Mouse (Mus musculus) neutrophil, adult 5-6 weeks (primary cell): ENCODE results near the gene Gpr183. TPM values are rescaled to one million over a fixed set of nuclear protein-coding genes. Genes with fewer than 3 reads are reported as not detected.

Experiments
- ATAC-seq: fragments of 151-379, 151-347 bp; 2 replicates; pipeline ENCODE4 v1.8.0; 2017; ENCODE audit warnings: mild to moderate bottlenecking, moderate TSS enrichment; ENCODE audit not compliant: insufficient number of reproducible peaks, poor library complexity, low FRiP score, severe bottlenecking; ENCODE audit errors: extremely low read depth
- total RNA-seq: library from RNA; stranded (forward); fragments of 200-1000 nt; gene quantifications from 2 replicates; pipeline ENCODE4 v1.2.3, GENCODE M21; 2017

The Gpr183 gene
- 73.9 and 74.6 TPM in 2 replicates for total RNA-seq

DNA sequence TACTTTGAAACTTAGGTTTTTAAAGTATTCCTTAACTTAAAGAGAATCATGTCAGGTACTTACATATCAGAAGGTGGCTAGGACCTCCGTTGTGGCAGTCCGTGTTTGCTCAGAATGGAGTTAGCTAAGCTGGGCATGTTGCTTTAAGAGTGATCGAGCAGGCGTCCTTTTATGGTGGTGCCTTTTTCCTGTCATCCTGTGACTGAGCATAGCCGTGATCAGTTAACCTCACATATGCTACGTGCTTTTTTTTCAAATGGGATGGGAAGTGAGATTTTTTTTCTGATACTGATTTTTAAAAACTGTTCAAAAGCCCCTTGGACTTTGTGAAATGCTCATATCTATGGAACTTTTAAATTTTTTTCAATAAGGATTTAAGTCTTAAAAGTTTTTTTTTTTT is at the start of gene Gpr183:
Gpr183 (minus strand) TSS at position 206 of the 400 bp plus-strand sequence.
- ATAC-seq = peak; percentile 62

DNA sequence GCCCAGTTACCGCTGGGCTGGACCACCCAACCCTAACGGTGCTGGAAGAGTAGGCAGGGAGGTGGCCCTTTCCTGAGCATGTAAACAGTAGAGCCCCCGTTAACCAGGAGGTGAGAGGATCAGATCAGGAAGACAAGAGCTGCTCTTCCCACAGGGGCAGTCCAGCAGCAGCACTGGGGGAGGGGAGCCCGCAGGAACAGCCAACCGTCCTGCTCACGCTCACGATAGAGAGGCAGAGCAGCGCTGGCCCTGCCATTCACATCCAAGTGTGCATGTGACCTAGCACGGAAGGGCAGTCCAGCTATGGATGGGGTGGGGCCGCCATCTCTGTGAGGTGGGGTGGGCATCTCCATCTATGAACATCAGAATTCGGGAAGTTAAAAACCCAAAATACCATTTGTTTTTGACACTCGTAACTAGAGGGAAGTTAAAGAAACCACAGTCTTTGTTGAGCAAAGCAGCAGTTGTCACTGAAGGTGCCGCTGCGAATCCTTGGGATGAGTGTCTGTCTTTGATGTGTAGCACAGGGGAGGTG is 48.5 kb upstream of the Gpr183 start:
- peak; percentile 62 for ATAC-seq

DNA sequence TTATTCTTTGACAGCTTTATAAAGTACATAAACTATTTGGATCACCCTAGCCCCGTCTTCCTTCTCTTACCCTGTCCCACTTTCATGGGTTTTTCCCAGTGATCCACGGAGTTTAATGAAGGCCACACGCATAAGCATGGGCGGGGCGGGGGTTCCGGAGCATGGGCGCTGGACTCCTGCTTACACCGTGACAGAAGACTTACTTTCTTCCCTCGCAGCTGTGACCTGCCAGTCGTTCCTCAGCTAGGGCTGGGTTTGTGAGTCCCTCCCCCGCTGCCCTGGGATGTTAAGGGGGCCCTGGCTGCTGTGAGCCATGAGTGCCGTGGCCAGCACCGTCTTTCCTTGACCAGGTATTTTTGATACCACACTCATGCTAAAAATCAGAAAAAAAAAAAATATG is 47.8 kb upstream of the Gpr183 start:
- no peak for ATAC-seq

DNA sequence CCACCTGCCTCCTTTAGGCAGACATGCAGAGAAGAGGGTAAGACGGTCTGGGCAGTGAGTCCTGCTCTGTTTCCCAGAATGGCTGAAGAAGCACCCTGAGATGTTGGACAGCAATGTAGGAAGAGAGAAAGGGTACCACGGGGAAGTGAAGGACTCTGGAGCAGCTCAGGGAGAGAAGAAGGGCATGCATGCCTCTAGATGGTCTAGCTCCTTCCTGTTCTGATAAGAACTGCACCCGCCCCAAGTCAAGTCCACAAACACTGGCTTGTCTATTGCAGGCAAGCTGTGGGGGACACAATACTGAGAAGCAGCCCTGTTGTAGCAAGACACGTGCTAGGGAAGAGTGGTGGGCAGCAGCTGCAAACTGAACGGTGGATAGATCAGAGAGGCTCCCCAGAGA is 47.2 kb upstream of the Gpr183 start:
- ATAC-seq = no peak

DNA sequence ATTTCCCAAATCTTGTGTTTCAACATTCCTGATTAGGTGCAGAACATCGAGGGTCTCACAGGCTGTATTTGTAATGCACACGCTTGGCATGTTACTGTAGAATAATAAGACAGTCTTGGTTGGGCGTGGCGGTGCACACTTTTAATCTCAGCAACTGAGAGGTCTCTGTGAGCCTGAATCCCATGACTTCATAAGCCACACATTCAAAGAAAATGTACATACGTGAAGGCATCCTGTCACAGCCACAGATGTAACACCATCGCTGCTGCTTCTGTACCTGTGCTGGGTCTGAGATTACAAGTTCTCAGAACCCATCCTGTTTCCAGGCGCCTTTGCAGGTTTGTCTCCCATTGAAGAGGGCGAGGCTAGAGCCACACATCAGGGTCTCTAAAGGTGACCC is 46.8 kb upstream of the Gpr183 start:
- no peak for ATAC-seq

DNA sequence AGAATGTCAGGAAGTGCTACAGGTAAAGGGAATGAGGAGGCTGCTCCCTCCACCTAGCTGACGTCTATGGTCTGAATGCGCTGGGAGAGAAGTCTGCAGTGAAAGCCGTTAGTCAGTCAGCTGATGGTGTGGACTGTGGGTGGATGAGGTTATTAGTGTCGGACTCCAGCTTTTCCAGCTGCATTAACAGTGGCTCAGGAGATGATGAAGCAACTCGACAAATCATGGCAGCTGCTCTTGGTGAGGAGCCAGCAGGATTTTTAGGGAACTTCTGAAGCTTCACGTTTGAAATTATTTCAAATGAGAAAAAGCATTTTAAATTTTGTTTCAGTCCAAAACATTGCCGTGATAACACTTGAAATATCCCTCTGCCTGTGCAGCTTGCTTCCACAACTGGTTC is 45.3 kb upstream of the Gpr183 start:
- ATAC-seq = no peak

DNA sequence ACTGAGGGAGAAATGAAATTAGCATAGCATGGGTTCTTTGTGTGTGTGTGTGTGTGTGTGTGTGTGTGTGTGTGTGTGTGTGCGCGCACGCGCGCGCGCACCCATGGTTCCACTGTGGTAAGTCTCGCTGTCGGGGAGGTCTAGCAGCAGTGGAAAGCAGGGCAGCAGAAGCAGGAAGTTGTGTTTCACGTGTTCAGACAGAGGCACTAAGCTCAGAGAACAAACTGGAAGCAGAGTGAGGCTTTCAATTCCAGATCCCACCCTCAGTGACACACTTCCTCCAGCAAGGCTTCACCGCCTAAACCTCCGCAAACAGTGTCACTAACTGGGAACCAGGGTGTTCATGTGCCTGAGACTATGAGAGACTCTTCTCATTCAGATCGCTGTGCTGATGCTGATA is 44.5 kb upstream of the Gpr183 start:
- ATAC-seq = peak; percentile 75

DNA sequence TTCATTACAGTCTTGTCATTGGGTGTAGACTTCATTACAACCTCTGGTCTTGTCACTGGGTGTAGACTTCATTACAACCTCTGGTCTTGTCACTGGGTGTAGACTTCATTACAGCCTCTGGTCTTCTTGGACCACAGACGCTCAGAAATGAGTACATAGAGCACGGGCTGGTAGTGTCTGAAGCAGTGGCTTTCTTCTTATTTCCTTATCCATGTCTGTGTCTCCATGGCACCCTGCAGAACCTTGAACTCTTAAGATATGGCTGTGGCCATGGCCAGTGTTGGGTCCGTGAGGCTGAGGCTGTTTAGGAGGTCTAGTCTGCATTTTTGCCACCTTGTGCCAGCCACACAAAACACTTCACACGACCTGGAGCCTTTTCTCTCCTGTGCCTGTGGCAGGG is 43.3 kb upstream of the Gpr183 start:
- ATAC-seq = no peak

DNA sequence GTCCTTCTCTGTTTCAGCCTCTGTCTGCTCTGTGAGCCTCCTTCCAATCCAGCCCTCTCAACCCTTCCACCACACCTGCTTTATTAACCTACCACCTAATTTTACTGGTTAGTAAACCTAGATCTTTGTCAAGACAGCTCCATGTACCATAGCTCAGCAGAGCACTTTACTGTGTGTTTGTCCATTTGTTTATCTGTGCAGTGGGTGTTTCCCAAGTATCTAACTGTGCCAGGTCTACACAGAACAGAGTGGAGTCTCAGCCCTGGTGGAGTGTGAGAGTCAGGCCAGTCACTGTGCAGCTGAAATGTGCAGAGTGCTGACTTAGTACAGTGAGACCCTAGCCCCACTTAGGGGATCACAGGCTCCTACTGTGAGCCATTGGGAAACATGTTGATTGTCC is 38.8 kb upstream of the Gpr183 start:
- ATAC-seq = no peak

DNA sequence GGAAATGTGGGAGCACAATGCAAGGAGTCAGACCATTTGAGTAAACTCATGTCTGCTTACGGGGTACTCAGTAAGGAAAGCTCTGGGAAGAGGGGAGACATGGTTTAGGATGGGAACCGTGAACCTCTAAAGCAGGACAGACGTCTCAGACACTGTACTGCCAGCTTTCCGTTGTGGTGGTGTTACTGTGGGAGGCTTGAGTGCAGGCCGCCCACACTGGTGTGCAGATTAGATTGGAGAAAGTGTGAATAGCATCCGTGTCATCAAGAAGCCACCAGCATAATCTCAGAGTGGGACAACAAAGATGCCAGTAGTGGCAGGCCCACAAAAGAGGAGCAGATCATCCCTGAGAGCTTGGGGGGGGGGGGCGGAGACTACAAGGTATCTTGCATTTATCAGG is 37.2 kb upstream of the Gpr183 start:
- no peak for ATAC-seq

DNA sequence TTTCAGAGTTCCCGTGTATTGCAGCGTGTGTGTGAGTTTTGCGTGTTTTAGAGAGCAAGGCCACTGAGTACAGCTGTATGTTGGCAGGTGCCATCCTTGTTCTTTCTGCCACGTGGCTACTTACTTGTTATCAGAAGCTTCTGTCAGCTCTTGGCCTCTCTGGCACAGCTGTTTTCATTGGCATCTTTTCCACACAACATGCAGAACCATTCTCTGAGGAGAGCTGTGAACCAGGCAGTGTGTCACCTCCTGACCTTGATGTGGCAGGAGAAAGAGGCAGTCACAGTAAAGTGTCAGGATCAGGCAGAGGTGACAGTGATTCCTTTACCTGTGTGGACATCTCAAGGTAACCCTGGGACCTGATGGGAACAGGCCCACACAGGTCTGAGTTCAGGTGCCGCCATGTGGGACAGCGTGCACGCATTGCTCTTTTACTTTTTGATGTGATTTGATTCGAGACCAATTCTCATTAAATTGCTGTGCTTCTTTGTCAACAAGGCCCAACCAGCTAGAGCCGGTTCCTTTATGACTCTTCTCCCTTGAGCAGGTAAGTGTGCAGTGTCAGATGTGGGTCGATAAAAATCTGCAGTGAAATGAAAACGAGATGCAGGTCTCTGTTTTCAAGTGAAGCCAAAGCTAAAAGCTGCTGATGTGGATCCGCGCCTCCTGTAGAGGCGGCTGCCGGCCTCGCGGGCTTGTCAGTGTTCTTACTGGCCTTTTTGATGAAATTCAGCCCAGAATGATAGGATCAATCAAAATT is 35.5 kb upstream of the Gpr183 start:
- no peak for ATAC-seq

DNA sequence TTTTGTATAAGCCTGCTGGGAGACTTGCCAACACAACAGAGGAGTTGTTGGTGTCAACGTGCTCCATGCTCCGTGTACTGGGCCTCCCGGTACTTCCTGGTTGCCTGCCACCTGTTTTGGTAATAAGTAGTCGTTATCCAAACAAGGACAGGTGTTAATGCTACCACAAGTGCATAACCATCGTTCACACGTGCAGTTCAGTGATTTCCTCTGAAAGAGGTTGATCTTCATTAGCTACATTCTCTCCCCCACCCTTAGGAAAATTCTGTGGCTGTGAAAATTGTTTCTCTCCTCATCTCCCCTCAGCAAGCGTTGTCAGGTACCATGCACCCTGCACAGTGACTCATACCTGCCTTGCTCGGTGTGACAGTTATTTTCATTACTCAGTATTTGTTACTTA is 34.5 kb upstream of the Gpr183 start:
- ATAC-seq = no peak

DNA sequence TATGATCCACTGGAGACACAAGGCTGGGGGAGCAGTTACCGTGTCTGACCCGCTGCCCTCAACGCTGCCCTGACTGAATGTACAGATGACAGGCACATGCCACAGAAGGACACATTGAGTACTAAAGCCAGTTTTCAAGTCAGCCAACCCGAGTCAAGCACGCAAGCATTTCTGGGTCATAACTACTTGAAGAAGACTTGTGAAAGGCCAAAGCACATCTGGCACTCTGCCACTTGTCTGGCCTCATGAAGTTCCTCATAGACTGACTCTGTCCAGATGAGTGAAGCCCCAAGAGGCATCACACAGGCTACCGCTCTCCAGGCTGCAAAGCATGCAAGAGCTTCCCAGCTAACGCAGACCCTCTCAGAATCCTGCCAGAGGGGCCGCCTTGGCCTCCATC is 31.8 kb upstream of the Gpr183 start:
- peak; percentile 24; the same call in 1 of the 2 replicates for ATAC-seq

DNA sequence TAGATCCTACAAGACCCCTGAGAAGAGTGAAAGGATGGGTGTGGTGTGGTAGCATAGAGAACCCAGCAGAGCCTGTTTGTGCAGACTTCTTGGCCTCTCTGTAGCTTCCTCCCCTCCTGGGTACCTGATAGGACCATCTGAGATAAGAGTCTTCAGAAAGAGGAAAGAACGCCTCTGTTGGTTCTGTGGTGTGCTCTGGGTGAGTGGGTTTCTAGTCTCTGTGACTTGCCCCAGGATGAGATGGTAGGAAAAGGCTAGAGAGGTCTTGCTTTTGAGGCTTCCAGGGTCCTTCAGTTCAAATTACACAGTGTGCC is 30.5 kb upstream of the Gpr183 start:
- peak; percentile 51; the same call in 1 of the 2 replicates for ATAC-seq

DNA sequence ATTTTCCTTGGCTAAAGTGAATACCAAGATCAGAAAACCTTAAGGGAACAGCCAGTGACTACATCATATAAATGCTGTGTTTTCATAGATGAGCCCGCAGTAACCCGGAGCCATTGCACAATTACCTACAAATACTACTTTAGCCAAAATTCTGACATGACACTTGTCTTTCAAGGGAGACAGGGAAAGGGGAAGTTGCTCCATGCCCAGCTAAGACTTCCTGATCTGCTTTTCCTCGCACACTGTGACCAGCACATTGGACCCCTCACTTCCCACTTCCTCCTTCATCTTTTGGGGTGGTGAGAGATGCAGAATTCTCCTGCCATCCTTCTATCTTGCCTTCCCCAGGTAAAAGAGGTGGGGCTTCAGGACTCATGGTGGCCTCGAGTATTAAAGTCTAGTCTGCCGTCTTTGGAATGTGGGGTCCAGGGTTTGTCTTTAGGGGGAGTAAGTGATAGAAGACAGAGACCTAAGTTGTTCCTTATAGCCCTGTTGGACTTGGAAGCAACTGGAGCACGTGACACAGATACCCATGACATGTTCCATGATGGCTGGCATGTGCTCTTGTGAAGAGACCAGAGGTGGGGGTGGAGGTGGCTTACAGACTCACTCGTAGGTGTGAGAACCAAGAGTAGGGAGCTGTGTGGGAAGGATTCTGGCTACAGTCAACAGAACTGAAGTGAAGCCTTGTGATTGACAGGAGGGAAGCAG is 30.0 kb upstream of the Gpr183 start:
- ATAC-seq = peak; percentile 50; the same call in 1 of the 2 replicates

DNA sequence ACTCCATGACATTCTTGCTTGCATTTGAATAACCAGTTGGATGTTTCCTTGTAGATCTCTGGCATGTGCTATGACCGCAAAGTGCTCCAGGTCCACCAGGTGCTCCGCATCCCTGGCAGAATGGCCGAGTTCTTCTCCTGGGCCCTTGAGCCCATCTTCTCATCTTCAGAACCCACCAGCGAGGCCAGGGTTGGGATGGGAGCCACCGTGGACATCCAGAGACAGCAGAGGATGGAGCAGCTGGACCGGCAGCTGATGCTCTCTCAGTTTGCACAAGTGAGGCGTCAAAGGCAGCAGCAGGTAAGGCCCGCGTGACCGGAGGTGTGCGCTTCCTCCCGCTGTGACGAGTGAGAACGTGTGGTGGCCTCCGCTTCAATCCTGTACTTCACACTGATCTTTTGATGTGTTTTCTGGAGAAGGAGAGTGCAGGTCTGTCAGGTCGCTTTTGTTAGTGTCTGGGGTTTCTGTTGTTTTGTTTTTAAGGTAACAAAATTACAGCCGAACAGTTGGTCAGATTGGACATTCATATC is 29.2 kb upstream of the Gpr183 start:
- no peak for ATAC-seq

DNA sequence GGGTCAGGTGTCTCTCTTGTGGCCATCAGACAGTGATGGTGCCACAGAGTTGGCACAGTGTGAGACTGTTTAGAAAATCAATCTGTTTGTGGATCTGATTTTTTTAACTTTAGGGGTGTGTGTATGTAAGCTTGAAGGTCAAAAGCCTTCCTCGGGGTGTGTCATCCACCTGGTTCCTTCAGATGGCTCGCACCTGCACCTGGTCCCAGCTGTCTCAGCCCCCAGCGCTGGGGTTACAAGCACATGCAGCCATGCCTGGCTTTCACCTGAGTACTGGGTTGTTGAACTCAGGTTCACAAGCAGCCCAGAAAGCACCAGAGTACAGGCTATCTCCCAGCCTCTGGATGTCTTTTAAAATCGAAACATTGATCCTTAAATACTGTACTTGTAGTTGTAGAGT is 28.6 kb upstream of the Gpr183 start:
- no peak for ATAC-seq

DNA sequence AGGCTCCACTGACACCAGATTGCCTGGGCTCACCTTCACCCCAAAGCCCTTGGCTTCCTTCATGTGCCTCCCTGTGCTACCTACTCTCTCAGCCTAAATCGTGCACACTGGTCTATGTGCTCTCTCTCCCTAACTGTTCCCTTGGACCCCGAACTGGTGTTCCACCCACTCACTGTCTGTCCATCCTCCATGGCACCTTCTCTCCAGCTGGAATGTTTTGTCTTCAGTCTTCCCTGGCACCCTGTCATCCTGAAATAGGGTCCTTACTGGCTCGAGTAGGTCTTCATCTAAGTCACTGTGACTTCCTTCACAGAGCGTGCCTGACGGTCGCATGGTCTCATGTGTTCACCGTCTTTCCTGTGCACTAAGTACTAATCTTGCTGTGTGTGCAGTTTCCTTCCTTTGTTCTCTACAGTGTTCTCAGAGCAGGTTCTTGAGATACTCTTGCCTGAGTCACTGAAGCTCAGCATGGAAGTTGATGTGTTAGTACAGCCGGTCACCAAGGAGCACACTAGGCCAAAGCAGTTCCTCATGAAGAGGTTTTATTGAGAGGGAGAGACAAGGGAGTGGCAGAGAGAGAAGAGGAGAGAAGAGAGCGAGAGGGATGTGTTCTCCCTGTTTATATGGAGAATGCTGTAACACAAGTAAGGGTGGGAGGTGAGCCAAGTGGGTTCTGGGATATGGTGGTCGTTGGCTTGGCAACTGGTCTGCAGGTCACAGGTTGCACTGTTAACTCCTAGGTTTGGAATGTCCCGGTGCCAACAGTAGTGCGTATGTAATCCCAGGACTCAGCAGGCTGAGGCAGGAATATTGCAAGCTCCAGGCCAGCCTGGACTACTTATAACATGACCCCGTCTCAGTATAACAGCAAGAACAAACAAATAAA is 27.6 kb upstream of the Gpr183 start:
- ATAC-seq = no peak

DNA sequence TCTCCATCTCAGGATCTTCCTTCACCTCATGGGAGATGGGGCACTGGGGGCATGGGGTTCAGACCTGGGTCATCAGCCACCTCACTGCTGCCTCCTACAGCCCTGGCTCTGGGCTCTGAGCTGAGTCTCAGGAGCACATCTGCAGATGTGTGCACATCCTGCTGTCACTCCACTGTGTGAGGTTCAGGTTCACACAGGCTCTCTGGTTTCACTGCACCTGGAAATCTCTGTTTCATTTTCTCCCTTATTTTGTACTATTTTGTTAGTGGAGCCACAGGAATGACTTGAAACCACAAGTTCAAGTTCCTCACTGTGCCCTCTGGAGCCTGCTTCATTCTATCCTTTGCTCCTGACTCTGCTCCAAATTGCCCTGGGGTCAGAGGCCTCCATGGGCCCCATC is 26.9 kb upstream of the Gpr183 start:
- ATAC-seq = no peak
